ENCODE assay signal across 21 mouse cellular contexts in the genomic region with DNA sequence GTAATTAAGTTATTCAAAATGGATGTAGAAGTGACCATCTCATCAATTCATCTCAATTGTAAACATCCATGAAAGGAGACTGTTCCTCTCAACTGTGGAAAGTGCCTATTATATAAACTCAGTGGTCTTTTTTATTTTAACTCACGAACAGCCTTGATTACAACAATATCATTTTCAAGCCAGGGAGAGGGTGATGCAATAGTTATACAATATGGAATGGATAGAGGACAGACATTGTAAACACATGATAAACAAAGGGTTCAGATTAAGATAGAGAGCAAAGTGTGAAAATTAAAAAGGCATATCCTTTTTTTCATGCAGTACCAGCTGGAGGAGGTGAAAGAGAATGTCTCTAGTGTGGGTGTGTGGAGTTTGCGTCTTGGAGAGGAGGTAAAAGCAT. TPM values are rescaled to one million over a fixed set of nuclear protein-coding genes. Genes with fewer than 3 reads are reported as not detected.
DNase-seq lines count a peak whose midpoint lies in the region; ATAC-seq and TF ChIP-seq lines count a peak whose summit lies in the region.
"Had no signal": no experiment of that assay in that cellular context is flagged by ENCODE, and none has a peak within 500 bp of the region (broad histone marks: within the 10 kb centered on the region; RNA-seq: fewer than 3 reads in every experiment).

No protein-coding gene starts in this region.

- H3K9me3 ChIP-seq in forebrain, embryonic 14.5 days (replicated peaks; ENCODE audit: control insufficient read depth, low read length) = no peaks in the 10 kb centered on the region; the same call in 1 of the 2 replicates
- H3K9me3 ChIP-seq in forebrain, postnatal 0 days (ENCODE audit: low read length) = no peaks in the 10 kb centered on the region
- H3K9me3 ChIP-seq in lung, embryonic 14.5 days (ENCODE audit: low read depth, low read length) = no peaks in the 10 kb centered on the region
- no peaks in the 10 kb centered on the region for H3K9me3 ChIP-seq in stomach, embryonic 16.5 days (replicated peaks; ENCODE audit: control insufficient read depth, low read length)
- H3K9me3 ChIP-seq in stomach, postnatal 0 days (ENCODE audit: control insufficient read depth, low read length) = no peaks in the 10 kb centered on the region
- no peaks in the 10 kb centered on the region for H3K9me3 ChIP-seq in midbrain, embryonic 15.5 days
- H3K9me3 ChIP-seq: forebrain, embryonic 12.5 days; hindbrain, embryonic 12.5 days had no signal

- ATAC-seq in forebrain, embryonic 14.5 days = 0 out of 2 replicates have a peak, but pooled peaks have one; percentile 26
- ATAC-seq in forebrain, postnatal 0 days = no peak
- peak; percentile 56 for ATAC-seq in lung, embryonic 14.5 days (ENCODE audit: insufficient read depth)
- ATAC-seq in stomach, embryonic 16.5 days (ENCODE audit: insufficient read depth, low FRiP score) = peak; percentile 50; the same call in 1 of the 2 replicates
- no peak for ATAC-seq in stomach, postnatal 0 days (ENCODE audit: low FRiP score, low TSS enrichment)
- ATAC-seq in midbrain, embryonic 15.5 days (replicated peaks) = no peak
- ATAC-seq: activated CD4-positive, CD25-positive, alpha-beta regulatory T cell, adult 4 months; hindbrain, embryonic 16.5 days; inflammation-experienced regulatory T-cells, adult 6 months; Patski had no signal

- no peaks in the 10 kb centered on the region for H3K36me3 ChIP-seq in forebrain, embryonic 14.5 days (ENCODE audit: control insufficient read depth, insufficient read depth, low read length)
- H3K36me3 ChIP-seq in forebrain, postnatal 0 days (ENCODE audit: insufficient read depth) = no peaks in the 10 kb centered on the region
- no peaks in the 10 kb centered on the region for H3K36me3 ChIP-seq in lung, embryonic 14.5 days (ENCODE audit: insufficient read depth)
- no peaks in the 10 kb centered on the region for H3K36me3 ChIP-seq in stomach, embryonic 16.5 days (ENCODE audit: control insufficient read depth, insufficient read depth, low read length)
- H3K36me3 ChIP-seq in stomach, postnatal 0 days (ENCODE audit: control insufficient read depth, insufficient read depth, low read length) = no peaks in the 10 kb centered on the region
- H3K36me3 ChIP-seq in midbrain, embryonic 15.5 days (replicated peaks) = no peaks in the 10 kb centered on the region
- H3K36me3 ChIP-seq: forebrain, embryonic 12.5 days; hindbrain, embryonic 12.5 days had no signal

- no peak for TF ChIP-seq EP300 in stomach, postnatal 0 days (optimal IDR thresholded peaks at IDR 0.05)

- H3K4me2 ChIP-seq in forebrain, embryonic 14.5 days (ENCODE audit: low read length) = no peak overlapping the region
- no peak overlapping the region for H3K4me2 ChIP-seq in forebrain, postnatal 0 days (ENCODE audit: low read depth)
- H3K4me2 ChIP-seq in lung, embryonic 14.5 days = no peak overlapping the region
- H3K4me2 ChIP-seq in stomach, embryonic 16.5 days (ENCODE audit: low read depth, low read length) = no peak overlapping the region
- H3K4me2 ChIP-seq in stomach, postnatal 0 days (replicated peaks; ENCODE audit: low read depth) = no peak overlapping the region
- H3K4me2 ChIP-seq in midbrain, embryonic 15.5 days = no peak overlapping the region
- H3K4me2 ChIP-seq: forebrain, embryonic 12.5 days; hindbrain, embryonic 12.5 days had no signal

- no peak overlapping the region for H3K4me3 ChIP-seq in forebrain, embryonic 14.5 days (ENCODE audit: low read depth, low read length)
- H3K4me3 ChIP-seq in forebrain, postnatal 0 days (ENCODE audit: low read depth, low read length) = no peak overlapping the region
- no peak overlapping the region for H3K4me3 ChIP-seq in lung, embryonic 14.5 days (ENCODE audit: low read depth, low read length)
- no peak overlapping the region for H3K4me3 ChIP-seq in stomach, embryonic 16.5 days (replicated peaks; ENCODE audit: low read length)
- H3K4me3 ChIP-seq in stomach, postnatal 0 days (ENCODE audit: low read depth, low read length) = no peak overlapping the region
- H3K4me3 ChIP-seq in midbrain, embryonic 15.5 days = no peak overlapping the region
- H3K4me3 ChIP-seq: forebrain, embryonic 12.5 days; hindbrain, embryonic 12.5 days had no signal

- H3K27ac ChIP-seq in forebrain, embryonic 14.5 days (ENCODE audit: low read depth, low read length) = no peak overlapping the region
- no peak overlapping the region for H3K27ac ChIP-seq in forebrain, postnatal 0 days (ENCODE audit: low read depth, low read length)
- no peak overlapping the region; the same call in 1 of the 2 replicates for H3K27ac ChIP-seq in lung, embryonic 14.5 days (ENCODE audit: low read depth)
- H3K27ac ChIP-seq in stomach, embryonic 16.5 days (ENCODE audit: low read length) = no peak overlapping the region
- no peak overlapping the region for H3K27ac ChIP-seq in stomach, postnatal 0 days (replicated peaks)
- H3K27ac ChIP-seq in midbrain, embryonic 15.5 days = no peak overlapping the region
- H3K27ac ChIP-seq: forebrain, embryonic 12.5 days; hindbrain, embryonic 12.5 days had no signal

- WGBS in forebrain, embryonic 14.5 days = 32% methylated on average over 2 of the region's 2 CpGs
- WGBS in forebrain, postnatal 0 days = 39% methylated on average over 2 of the region's 2 CpGs
- WGBS in lung, embryonic 14.5 days = 56% methylated on average over 2 of the region's 2 CpGs
- 46% methylated on average over 2 of the region's 2 CpGs for WGBS in stomach, embryonic 16.5 days
- 47% methylated on average over 2 of the region's 2 CpGs for WGBS in stomach, postnatal 0 days
- WGBS in midbrain, embryonic 15.5 days = 66% methylated on average over 2 of the region's 2 CpGs

- H3K4me1 ChIP-seq in forebrain, embryonic 14.5 days (ENCODE audit: control insufficient read depth, insufficient read depth, low read length) = no peaks in the 10 kb centered on the region
- no peaks in the 10 kb centered on the region for H3K4me1 ChIP-seq in forebrain, postnatal 0 days (ENCODE audit: insufficient read depth)
- no peaks in the 10 kb centered on the region for H3K4me1 ChIP-seq in lung, embryonic 14.5 days (ENCODE audit: insufficient read depth)
- H3K4me1 ChIP-seq in stomach, embryonic 16.5 days (ENCODE audit: control insufficient read depth, insufficient read depth, low read length) = no peaks in the 10 kb centered on the region
- no peaks in the 10 kb centered on the region for H3K4me1 ChIP-seq in stomach, postnatal 0 days (replicated peaks; ENCODE audit: control insufficient read depth, insufficient read depth)
- H3K4me1 ChIP-seq in midbrain, embryonic 15.5 days = no peaks in the 10 kb centered on the region

- H3K27me3 ChIP-seq in forebrain, embryonic 14.5 days (replicated peaks; ENCODE audit: control insufficient read depth, insufficient read depth, low read length) = no peaks in the 10 kb centered on the region
- H3K27me3 ChIP-seq in forebrain, postnatal 0 days (ENCODE audit: insufficient read depth, low read length) = no peaks in the 10 kb centered on the region
- no peaks in the 10 kb centered on the region for H3K27me3 ChIP-seq in lung, embryonic 14.5 days (ENCODE audit: insufficient read depth, low read length)
- H3K27me3 ChIP-seq in stomach, embryonic 16.5 days (ENCODE audit: control insufficient read depth, insufficient read depth, low read length) = no peaks in the 10 kb centered on the region
- no peaks in the 10 kb centered on the region for H3K27me3 ChIP-seq in stomach, postnatal 0 days (ENCODE audit: control insufficient read depth, insufficient read depth, low read length)
- no peaks in the 10 kb centered on the region for H3K27me3 ChIP-seq in midbrain, embryonic 15.5 days (replicated peaks)
- H3K27me3 ChIP-seq: forebrain, embryonic 12.5 days; hindbrain, embryonic 12.5 days; Patski had no signal

- DNase-seq in forebrain, embryonic 14.5 days (ENCODE audit: low spot score) = no peak
- DNase-seq in forebrain, postnatal 0 days = no peak
- peak; percentile 39 for DNase-seq in lung, embryonic 14.5 days
- no peak for DNase-seq in lung, postnatal 10 days
- no peak for DNase-seq in stomach, postnatal 0 days (ENCODE audit: low spot score)
- DNase-seq: adrenal gland, postnatal 14 days; cerebellum, adult 18-20 months; cerebellum, adult 9-11 months; cerebellum, postnatal 36 days; gastrocnemius, postnatal 14 days; heart, postnatal 10 days; heart, postnatal 4 days had no signal

- no peak overlapping the region for H3K9ac ChIP-seq in forebrain, embryonic 14.5 days (ENCODE audit: low read length)
- H3K9ac ChIP-seq in forebrain, postnatal 0 days = no peak overlapping the region
- H3K9ac ChIP-seq in lung, embryonic 14.5 days = no peak overlapping the region
- no peak overlapping the region for H3K9ac ChIP-seq in stomach, embryonic 16.5 days (ENCODE audit: low read length)
- H3K9ac ChIP-seq in stomach, postnatal 0 days (ENCODE audit: low read length) = no peak overlapping the region
- H3K9ac ChIP-seq in midbrain, embryonic 15.5 days = no peak overlapping the region
- H3K9ac ChIP-seq: forebrain, embryonic 12.5 days; hindbrain, embryonic 12.5 days had no signal

- no peak for TF ChIP-seq CTCF in forebrain, postnatal 0 days (IDR thresholded peaks at IDR 0.05; ENCODE audit: low read depth)
- no peak for TF ChIP-seq CTCF in lung, embryonic 14.5 days (IDR thresholded peaks at IDR 0.05; ENCODE audit: low read depth)
- TF ChIP-seq CTCF in stomach, postnatal 0 days (IDR thresholded peaks at IDR 0.05; ENCODE audit: low read depth) = no peak

RNA-seq across cellular contexts. Expression of gene Palld, which starts 57.5 kb away (rescaled TPM):
- 14.3 and 15.9 TPM in 2 replicates for polyA plus RNA-seq in forebrain, embryonic 14.5 days (2014; fragmentation: Nextera tagmentation; extraction: Ambion mirVana)
- 4.1 and 11.0 TPM in 2 replicates for total RNA-seq in forebrain, postnatal 0 days (2014; rRNA removed)
- polyA plus RNA-seq in forebrain, postnatal 0 days (2015; fragmentation: Nextera tagmentation; extraction: Ambion mirVana) = 6.6 and 10.7 TPM in 2 replicates
- polyA plus RNA-seq in lung, embryonic 14.5 days (2014; fragmentation: Nextera tagmentation; extraction: Ambion mirVana) = 79.4 and 85.0 TPM in 2 replicates
- 83.1 and 88.3 TPM in 2 replicates for polyA plus RNA-seq in stomach, embryonic 16.5 days (2015; fragmentation: Nextera tagmentation; extraction: Ambion mirVana)
- 69.9 and 71.0 TPM in 2 replicates for polyA plus RNA-seq in stomach, postnatal 0 days (2015; fragmentation: Nextera tagmentation; extraction: Ambion mirVana)
- 17.3 and 20.1 TPM in 2 replicates for polyA plus RNA-seq in midbrain, embryonic 15.5 days (2015; fragmentation: Nextera tagmentation; extraction: Ambion mirVana)
- total RNA-seq: granulocyte monocyte progenitor cell, adult 5-6 weeks had no signal

Comparison
In these comparisons a context has a peak if more than half of its experiments do, and no peak if none do; other contexts are left out.
1. ATAC-seq: peak in forebrain, embryonic 14.5 days (single experiment), lung, embryonic 14.5 days (single experiment) and stomach, embryonic 16.5 days (single experiment); none in forebrain, postnatal 0 days (single experiment), stomach, postnatal 0 days (single experiment) and midbrain, embryonic 15.5 days (single experiment).